Mouse (Mus musculus) c-Kit-positive CD71-negative TER-119-negative erythroid progenitor cells, embryonic 14.5 days (primary cell): Measurements from ENCODE around the gene Fam178b.
"Not testable (repeated sequence)": the region's sequence is repeated elsewhere in the genome, so short reads cannot be mapped to it uniquely, and the experiment has no call there.

ENCODE experiments used
- DNase-seq: peaks from one replicate; pipeline ENCODE4 v3.0.0-alpha.2; 2013; ENCODE audit warnings: low read depth

Gene Fam178b

DNA sequence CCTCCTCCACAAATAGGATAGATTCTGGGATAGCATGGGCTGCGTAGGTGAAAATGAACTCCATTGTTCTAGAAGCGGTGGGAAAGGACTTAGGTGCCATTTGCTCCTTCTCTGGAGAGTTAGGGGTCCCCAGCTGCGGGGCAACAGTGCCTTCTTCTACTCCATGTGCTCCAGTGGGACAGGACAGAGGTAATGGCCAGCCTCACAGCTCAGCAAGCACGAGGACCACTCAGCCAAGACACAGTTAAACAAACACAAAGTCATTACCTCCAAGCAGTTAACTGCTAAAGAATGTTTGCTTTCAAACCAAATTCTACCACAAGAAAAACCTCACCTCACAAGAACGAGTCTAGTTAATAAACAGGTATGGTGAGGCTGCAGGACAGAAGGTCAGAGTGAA is 57.5 kb downstream of the Fam178b start:
- DNase-seq, result no peak

DNA sequence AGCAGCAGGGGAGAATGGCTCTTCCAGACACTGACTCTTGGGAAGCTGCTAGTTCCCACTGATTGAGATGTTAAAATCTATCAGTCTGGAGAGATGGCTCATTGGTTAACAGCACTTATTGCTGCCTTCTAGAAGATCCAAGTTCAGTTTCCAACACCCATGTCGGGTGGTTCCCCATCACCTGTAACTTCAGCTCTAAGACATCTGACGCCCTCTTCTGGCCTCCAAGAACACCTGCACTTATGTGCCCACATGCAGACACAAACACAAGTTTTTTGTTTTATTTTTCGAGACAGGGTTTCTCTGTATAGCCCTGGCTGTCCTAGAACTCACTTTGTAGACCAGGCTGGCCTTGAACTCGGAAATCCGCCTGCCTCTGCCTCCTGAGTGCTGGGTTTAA is 67.0 kb downstream of the Fam178b start:
- DNase-seq, result not testable (repeated sequence)

- DNase-seq, result no peak
Measured at GRCm38 (mm10) chr1:36615188-36615587, 67.8 kb downstream of the Fam178b start.

GRCm38 (mm10) chr1:36614584-36614983 is 68.4 kb downstream of the Fam178b start:
- no peak for DNase-seq

GRCm38 (mm10) chr1:36613374-36613895 is 69.5 kb downstream of the Fam178b start:
- DNase-seq, result no peak

- no peak for DNase-seq
Measured at GRCm38 (mm10) chr1:36612362-36612761, 70.6 kb downstream of the Fam178b start.

DNA sequence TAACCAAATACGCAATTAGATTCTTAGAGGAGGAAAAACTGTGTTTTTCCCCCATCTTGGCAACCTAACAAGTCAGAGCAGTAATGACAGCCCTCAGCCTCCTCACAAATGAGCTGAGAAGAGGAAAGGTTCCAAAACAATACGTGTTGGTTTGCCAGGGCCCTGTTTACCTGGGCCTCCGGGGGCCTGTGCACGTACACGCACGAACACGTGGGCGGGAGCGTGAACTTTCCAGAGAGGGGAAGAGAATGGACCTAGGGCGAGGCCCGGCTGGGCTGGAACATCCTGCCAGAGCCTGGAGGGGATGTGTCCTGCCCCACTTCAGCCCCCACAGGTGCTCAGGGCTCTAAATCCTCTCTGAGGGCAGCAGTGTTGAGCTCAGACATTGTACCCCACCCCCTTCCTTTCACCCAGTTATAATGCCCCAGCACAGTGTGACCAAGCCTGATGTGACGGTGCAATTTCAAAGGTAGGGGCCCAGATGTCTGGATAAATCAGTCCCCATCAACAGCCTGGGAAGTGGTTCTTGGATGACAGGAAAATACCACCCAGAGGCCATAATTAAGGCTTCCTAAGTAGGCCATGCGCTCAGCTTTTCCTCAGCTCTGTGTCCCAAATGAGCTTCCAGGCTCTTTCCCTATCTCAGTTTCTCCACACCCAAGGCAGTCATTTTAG is 71.4 kb downstream of the Fam178b start:
- no peak for DNase-seq

DNA sequence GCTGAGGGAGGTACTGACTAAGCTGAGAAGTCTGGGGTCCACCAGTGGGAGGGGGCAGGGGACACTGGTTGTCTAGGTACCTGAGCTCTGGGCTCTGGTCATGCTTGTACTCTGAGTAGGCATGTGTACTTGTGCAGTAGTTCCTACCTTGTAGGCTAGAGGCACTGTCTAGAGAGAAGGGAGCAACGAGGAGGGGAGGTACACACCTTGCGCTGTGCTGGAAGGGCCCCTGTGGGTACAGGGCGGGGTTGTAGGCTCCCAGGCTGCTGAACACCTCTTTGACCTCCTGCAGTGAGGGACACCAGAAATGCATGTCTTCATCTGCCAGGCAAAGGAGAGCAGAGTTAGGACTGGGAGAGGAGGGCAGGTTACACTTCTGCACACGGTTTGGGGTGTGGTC is 74.8 kb downstream of the Fam178b start:
- DNase-seq, result no peak

GRCm38 (mm10) chr1:36606951-36607350 is 76.0 kb downstream of the Fam178b start:
- no peak for DNase-seq

DNA sequence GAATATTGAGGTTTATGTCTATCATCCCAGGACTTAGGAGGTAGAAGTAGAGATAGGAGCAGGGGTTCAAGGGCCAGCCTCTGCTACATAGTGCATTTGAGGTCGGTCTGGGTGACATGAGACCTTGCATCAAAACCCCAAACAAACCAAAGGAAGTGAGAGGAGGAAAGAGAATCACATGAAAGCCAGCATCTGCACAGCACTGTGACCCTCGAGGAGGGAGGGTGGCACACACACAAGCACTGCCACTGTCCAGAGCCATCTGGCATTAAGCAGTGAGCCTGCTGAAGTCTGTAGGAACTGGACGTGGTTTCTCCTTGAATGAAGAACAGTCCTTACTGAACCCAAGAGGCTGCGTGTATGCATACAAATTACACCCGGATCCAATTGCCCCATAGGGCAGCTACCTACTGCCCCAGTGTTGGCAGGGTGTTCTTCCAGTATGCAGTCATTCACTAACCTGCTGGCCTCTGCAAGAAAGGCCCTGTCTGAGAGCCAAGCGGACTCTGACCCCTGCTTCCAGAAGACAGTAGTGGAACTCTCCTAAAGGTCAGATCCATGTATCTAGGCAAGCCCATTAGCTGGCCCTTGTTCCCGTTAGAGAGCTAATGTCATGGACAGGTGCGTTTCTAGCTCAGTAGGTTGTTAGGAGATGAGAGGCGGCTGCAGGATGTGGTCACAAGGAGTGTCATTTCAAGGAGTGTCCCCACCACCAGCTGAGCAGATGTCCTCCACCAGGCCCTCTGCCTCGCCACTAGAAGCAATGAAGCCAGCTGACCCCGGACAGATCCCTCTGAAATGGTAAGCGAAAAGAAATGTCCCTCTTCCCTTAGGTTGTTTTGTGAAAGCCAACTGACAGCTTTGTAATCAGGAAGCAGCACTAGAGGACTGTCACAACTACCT is 78.5 kb downstream of the Fam178b start:
- no peak for DNase-seq

DNA sequence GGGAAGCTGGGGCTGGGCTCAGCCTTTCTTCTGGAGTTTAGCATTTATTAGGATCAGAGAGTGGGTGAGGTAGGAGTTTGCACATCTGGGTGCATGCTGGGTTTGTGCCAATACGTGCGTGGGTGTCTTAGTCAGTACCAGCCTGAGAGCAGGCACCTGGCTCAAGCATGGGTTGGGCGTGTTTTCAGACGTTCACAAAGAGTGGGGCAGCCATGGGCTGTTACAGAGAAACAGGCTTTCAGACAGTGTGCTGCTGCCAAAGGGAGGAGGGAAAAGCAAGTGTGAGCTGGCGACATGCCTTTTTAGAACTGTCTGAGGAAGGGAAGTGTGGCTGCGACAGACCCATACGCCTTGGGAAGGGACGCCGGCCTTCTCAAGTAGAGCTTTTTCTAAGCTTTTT is 79.6 kb downstream of the Fam178b start:
- DNase-seq, result no peak

DNA sequence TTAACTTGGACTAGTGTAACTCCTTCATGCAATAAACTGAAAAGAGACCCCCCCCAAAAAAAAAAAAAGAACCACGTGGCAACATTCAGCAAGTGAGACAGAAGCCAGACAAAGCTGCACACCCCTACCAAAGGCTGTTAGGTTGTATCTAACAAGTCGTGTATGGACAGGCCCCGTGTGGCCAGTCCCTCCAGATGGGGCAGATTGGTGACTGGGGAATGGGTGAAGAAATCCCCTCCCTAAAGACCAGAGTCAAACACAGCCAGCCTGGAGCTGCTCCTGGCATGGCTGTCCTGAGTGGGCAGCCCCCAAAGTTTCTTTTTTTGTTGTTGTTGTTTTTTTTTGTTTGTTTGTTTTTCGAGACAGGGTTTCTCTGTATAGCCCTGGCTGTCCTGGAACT is 80.7 kb downstream of the Fam178b start:
- no peak for DNase-seq

DNA sequence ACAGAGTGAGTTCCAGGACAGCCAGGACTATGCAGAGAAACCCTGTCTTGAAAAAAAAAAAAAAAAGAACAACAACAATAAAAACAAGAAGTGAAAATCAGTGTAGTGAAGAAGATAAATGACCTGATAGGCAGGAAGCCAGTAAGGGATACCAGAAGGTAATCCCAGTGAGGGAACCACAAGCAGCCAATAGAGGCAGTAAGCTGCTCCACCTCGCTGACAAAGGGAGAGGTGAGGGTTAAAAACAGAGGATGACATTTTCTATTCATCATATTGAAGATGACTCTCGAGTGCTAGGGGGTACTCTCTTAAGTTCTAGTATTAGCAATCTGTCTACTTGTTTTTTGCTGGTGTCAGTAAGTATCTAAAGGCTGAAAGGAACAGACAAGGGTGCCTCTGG is 84.6 kb downstream of the Fam178b start:
- no peak for DNase-seq

DNA sequence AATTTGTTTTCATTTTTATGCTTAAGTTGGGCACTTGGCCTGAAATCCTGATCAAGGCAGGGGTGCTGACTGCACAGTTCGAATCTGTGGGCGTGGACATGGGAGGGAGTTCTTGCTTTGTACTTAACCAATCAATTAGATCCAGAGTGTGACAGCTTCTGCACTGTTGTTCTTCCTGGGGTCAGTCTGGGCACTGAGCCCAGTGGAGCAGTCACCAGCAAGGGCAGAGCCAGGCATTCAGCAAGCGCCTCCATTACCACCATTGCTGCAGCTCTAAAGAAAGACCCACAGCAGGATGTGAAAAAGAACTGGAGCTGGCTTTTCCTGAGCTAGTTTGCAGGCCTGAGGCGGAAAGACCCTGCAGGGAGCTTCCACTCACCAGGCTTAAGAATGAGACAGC is 86.9 kb downstream of the Fam178b start:
- DNase-seq, result no peak

DNA sequence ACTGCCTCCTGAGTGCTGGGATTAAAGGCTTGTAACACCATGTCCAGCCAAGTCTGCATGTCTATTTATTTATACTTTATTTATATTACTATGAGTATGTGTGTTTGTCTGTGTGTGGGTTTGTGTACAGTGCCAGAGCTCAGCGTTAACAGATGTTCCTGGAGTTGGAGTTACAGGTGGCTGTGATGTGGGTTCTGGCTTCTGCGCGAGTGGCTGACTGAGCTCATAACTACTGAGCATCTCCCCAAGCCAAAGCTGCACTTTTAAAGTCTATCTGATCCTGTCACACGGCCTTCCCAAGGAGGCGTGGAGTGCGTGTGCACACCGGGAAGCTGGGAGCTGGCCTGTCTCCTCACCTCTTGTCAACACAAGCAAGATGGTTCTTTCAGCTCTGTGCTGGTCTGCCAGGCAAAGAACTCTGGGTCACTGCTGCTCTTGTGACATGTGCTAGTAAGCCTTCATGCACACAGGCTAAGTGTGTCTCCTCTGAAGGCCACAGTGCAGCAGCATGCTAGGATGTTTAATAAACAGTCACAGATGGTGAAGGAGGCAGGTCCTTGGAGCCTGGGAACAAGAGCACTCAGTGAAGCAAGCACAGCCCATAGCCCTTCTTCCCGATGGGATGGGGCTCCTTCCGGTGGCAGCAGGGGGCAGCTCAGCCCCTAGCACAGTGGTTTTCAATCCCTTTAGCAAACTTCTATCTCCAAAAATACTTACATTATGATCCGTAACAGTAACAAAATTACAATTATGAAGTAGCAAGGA is 87.6 kb downstream of the Fam178b start:
- DNase-seq, result no peak

DNA sequence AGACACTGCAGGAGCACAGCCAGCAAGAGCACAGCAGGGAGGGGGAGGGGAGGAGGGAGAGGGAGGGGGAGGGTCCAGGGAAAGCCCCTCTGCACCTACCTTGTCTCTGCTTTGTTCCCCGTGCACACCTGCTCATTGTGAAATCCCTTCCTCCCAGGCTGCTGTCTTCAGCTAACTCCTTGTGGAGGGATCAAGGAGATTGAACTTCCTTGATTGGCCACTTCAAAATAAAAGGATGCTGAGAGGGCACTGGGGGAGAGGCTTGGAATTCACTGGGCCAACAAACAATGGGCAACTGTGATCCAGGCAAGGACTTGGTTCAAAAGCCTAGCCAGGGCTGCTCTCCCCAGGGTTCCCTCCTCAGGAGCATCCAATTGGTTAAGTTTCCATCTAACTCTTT is 89.9 kb downstream of the Fam178b start:
- no peak for DNase-seq

DNA sequence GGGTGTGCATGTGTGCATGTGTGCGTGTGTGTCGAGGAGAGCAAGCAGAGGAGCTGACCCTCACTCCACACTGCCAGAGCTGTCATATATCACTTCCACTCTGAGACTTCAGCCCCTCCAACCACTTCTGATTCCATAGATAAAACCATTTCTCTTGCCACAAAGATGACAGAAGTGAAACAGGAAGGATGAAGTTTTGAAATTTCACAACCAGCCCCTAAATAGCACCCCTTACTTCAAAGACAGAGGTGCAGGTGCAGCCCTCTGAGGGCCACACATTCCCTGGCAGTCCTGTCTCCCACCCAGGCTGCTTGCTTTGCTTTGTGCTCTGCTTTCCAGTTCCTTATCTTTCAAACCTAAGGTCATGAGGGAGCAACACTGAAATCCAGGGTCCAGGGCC is 91.6 kb downstream of the Fam178b start:
- no peak for DNase-seq

GRCm38 (mm10) chr1:36590664-36591063 is 92.3 kb downstream of the Fam178b start:
- no peak for DNase-seq

DNA sequence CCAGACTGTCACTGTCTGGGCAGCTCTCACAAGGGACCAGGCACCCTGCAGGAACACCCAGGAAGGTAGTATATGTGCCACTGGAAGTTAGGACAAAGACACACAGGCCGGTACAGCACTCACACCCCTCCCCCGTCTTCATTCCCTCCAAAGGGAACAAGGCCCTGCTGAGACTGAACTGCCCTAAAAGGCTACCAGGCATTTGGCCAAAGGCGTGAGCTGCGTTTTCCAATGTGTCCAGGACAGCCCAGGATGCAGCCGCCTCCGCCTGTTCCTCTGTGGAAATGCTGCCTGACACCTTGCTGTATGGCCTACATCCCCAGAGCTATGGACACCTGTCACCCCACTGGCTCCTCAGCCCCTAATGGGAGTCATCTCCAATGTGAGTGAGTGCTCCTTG is 93.5 kb downstream of the Fam178b start:
- no peak for DNase-seq

- no peak for DNase-seq
Measured at GRCm38 (mm10) chr1:36588476-36589450, 94.2 kb downstream of the Fam178b start.

DNA sequence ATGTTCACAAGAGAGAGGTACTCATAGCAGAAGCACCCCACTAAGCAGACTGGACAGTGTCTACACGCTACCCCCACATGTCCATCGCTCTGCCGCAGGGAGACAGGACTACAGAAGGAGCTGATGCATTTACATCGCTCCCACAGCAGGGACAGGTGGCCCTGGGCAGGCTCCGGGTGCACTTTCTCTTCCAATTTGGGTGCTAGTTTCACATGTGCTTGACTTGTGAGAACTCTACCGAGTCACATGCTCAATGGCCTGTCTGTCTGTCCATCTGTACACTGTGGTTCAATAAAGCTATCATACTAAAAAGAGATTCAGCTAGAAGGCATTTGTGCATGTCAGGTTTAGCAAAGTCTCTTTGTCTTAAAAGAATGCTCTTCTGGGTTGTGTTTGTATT is 95.1 kb downstream of the Fam178b start:
- DNase-seq, result no peak
